Mouse (Mus musculus) liver, adult 2 months (tissue): Measurements from ENCODE around the gene Tsen2. TPM values are rescaled to one million over a fixed set of nuclear protein-coding genes. Genes with fewer than 3 reads are reported as not detected.

ENCODE experiments used
- DNase-seq: peaks from one replicate; pipeline ENCODE4 v3.0.0-alpha.2; 2011; ENCODE audit warnings: low read depth, low spot score; ENCODE audit errors: extremely low read depth
- H3K27ac ChIP-seq: fragments of 200-500 bp; replicated peaks from 2 replicates; pipeline ENCODE4 v1.5.1; 2012; ENCODE audit warnings: low read depth, mild to moderate bottlenecking, control low read depth, inconsistent platforms, low read length; ENCODE audit not compliant: insufficient read depth
- H3K27me3 ChIP-seq: fragments of 200-500 bp; 2 replicates; pipeline ENCODE4 v1.6.1; 2012; ENCODE audit warnings: mild to moderate bottlenecking, moderate library complexity, low read length, inconsistent platforms; ENCODE audit not compliant: control insufficient read depth, insufficient read depth
- H3K36me3 ChIP-seq: fragments of 200-500 bp; 2 replicates; pipeline ENCODE4 v1.6.1; 2012; ENCODE audit warnings: low read length, inconsistent platforms; ENCODE audit not compliant: control insufficient read depth, insufficient read depth
- H3K4me1 ChIP-seq: fragments of 200-500 bp; 2 replicates; pipeline ENCODE4 v1.6.1; 2011; ENCODE audit warnings: low read length; ENCODE audit not compliant: control insufficient read depth, insufficient read depth
- H3K4me3 ChIP-seq: fragments of 200-500 bp; 2 replicates; pipeline ENCODE4 v1.5.1; 2011; ENCODE audit warnings: low read depth, mild to moderate bottlenecking, control low read depth, low read length, moderate library complexity; ENCODE audit not compliant: insufficient read depth
- H3K79me2 ChIP-seq: fragments of 200-500 bp; 2 replicates; pipeline ENCODE4 v1.6.1; 2012; ENCODE audit warnings: inconsistent platforms, mild to moderate bottlenecking, low read length, moderate library complexity; ENCODE audit not compliant: control insufficient read depth, insufficient read depth
- H3K9ac ChIP-seq: fragments of 200-500 bp; 2 replicates; pipeline ENCODE4 v1.6.1; 2012; ENCODE audit warnings: low read depth, mild to moderate bottlenecking, control low read depth, inconsistent platforms, low read length
- CTCF ChIP-seq: fragments of 200-500 bp; IDR thresholded peaks from 2 replicates; pipeline ENCODE4 v1.5.1; 2011; ENCODE audit warnings: low read depth, low read length, control low read depth
- POLR2A ChIP-seq: fragments of 200-500 bp; IDR thresholded peaks from 2 replicates; pipeline ENCODE4 v1.6.1; 2011; ENCODE audit warnings: low read length, control low read depth; ENCODE audit not compliant: insufficient read depth; ENCODE audit errors: extremely low read depth
- WGBS: fragments of 180-500 bp; shearing (Covaris S2); methylation state at CpG from one replicate; pipeline ENCODE4 v1.1.7; 2018; 5-methylcytosine and 5-hydroxymethylcytosine counted together
- polyA plus RNA-seq: library from polyadenylated mRNA; depleted of rRNA; stranded (reverse); fragments of >200 nt; gene quantifications from 2 replicates; pipeline ENCODE4 v1.2.3, GENCODE M21; 2012
- total RNA-seq: library from RNA; depleted of rRNA; stranded (reverse); fragments of >200 nt; gene quantifications from 2 replicates; pipeline ENCODE4 v1.2.3, GENCODE M21; 2014

The Tsen2 gene
- total and polyA plus RNA-seq, 2 experiments, result 2.8 to 4.1 TPM

- H3K4me1 ChIP-seq, result peaks cover 2% of the 10 kb centered on the region
- TF ChIP-seq POLR2A (no peak), CTCF (no peak)
- H3K27ac ChIP-seq, result no peak overlapping the region
- H3K36me3 ChIP-seq, result no peaks in the 10 kb centered on the region
- WGBS, result 85% methylated on average over 3 of the region's 3 CpGs
- no peak overlapping the region for H3K4me3 ChIP-seq
- H3K9ac ChIP-seq, result no peak overlapping the region
- no peak for DNase-seq
- no peaks in the 10 kb centered on the region for H3K79me2 ChIP-seq
- no peaks in the 10 kb centered on the region for H3K27me3 ChIP-seq
Observed at GRCm38 (mm10) chr6:115527418-115527817, 17.0 kb upstream of the Tsen2 start.

GRCm38 (mm10) chr6:115528372-115528771 is 16.1 kb upstream of the Tsen2 start:
- Histone ChIP-seq H3K4me1 (peaks cover 2% of the 10 kb centered on the region; the same call in 1 of the 2 replicates), H3K27ac (no peak overlapping the region), H3K4me3 (no peak overlapping the region), H3K79me2 (no peaks in the 10 kb centered on the region), H3K36me3 (no peaks in the 10 kb centered on the region), H3K27me3 (no peaks in the 10 kb centered on the region), H3K9ac (no peak overlapping the region)
- TF ChIP-seq POLR2A (no peak), CTCF (no peak)
- 93% methylated on average over 4 of the region's 4 CpGs for WGBS
- no peak for DNase-seq

- TF ChIP-seq CTCF, result no peak
- no peak for TF ChIP-seq POLR2A
- Histone ChIP-seq H3K36me3 (no peaks in the 10 kb centered on the region), H3K4me1 (peaks cover 3% of the 10 kb centered on the region; the same call in 1 of the 2 replicates), H3K9ac (no peak overlapping the region), H3K27ac (no peak overlapping the region), H3K79me2 (no peaks in the 10 kb centered on the region), H3K27me3 (no peaks in the 10 kb centered on the region), H3K4me3 (no peak overlapping the region)
- peak; percentile 30 for DNase-seq
- WGBS, result 48% methylated on average over 7 of the region's 7 CpGs
Observed at GRCm38 (mm10) chr6:115534617-115535016, 9.8 kb upstream of the Tsen2 start.

- TF ChIP-seq CTCF, result no peak
- no peak for TF ChIP-seq POLR2A
- no peaks in the 10 kb centered on the region for H3K36me3 ChIP-seq
- H3K4me1 ChIP-seq, result peaks cover 3% of the 10 kb centered on the region; the same call in 1 of the 2 replicates
- no peak overlapping the region for H3K9ac ChIP-seq
- no peaks in the 10 kb centered on the region for H3K27me3 ChIP-seq
- no peaks in the 10 kb centered on the region for H3K79me2 ChIP-seq
- 86% methylated on average over 4 of the region's 4 CpGs for WGBS
- H3K27ac ChIP-seq, result no peak overlapping the region
- no peak overlapping the region for H3K4me3 ChIP-seq
- no peak for DNase-seq
Observed at GRCm38 (mm10) chr6:115536169-115536568, 8.3 kb upstream of the Tsen2 start.

- Histone ChIP-seq H3K36me3 (no peaks in the 10 kb centered on the region), H3K9ac (peak overlapping the region; percentile 63), H3K4me3 (peak overlapping the region; percentile 33; the same call in 1 of the 2 replicates), H3K27me3 (no peaks in the 10 kb centered on the region), H3K79me2 (no peaks in the 10 kb centered on the region), H3K27ac (no peak overlapping the region), H3K4me1 (peaks cover 14% of the 10 kb centered on the region)
- TF ChIP-seq POLR2A (no peak), CTCF (peak; percentile 96)
- peak; percentile 52 for DNase-seq
- 20% methylated on average over 26 of the region's 26 CpGs for WGBS
Observed at GRCm38 (mm10) chr6:115538645-115539429, 5.6 kb upstream of the Tsen2 start.

- TF ChIP-seq POLR2A (no peak), CTCF (no peak)
- peak overlapping the region; percentile 62 for H3K27ac ChIP-seq
- H3K36me3 ChIP-seq, result no peaks in the 10 kb centered on the region
- H3K9ac ChIP-seq, result no peak overlapping the region
- no peaks in the 10 kb centered on the region for H3K27me3 ChIP-seq
- H3K4me3 ChIP-seq, result no peak overlapping the region
- no peaks in the 10 kb centered on the region for H3K79me2 ChIP-seq
- H3K4me1 ChIP-seq, result peaks cover 13% of the 10 kb centered on the region
- peak; percentile 59 for DNase-seq
- WGBS, result 10% methylated on average over 6 of the region's 6 CpGs
Observed at GRCm38 (mm10) chr6:115541676-115542275, 2.7 kb upstream of the Tsen2 start.
